Mouse (Mus musculus) hindbrain, embryonic 14.5 days (tissue): ENCODE data around the gene Kat7. TPM values are rescaled to one million over a fixed set of nuclear protein-coding genes. Genes with fewer than 3 reads are reported as not detected.

Source experiments
- ATAC-seq: fragments of 200-750 bp; cut with Nextera tagmentation; 2 replicates; pipeline ENCODE4 v1.8.0; 2017; ENCODE audit warnings: moderate number of reproducible peaks, mild to moderate bottlenecking, moderate TSS enrichment, moderate library complexity; ENCODE audit not compliant: low FRiP score
- DNase-seq: peaks from one replicate; pipeline ENCODE4 v3.0.0-alpha.2; 2015; ENCODE audit warnings: low spot score
- H3K27ac ChIP-seq: fragments of 300-500 bp; sonication (generic); 2 replicates; pipeline ENCODE4 v1.5.1; 2014; ENCODE audit warnings: mild to moderate bottlenecking, moderate library complexity
- H3K27me3 ChIP-seq: fragments of 300-500 bp; sonication (generic); 2 replicates; pipeline ENCODE4 v1.6.1; 2014; ENCODE audit warnings: mild to moderate bottlenecking, low read length, mixed read lengths; ENCODE audit not compliant: control insufficient read depth, insufficient read depth
- H3K36me3 ChIP-seq: fragments of 300-500 bp; sonication (generic); replicated peaks from 2 replicates; pipeline ENCODE4 v1.6.1; 2014; ENCODE audit not compliant: control insufficient read depth, insufficient read depth
- H3K4me1 ChIP-seq: fragments of 300-500 bp; sonication (generic); replicated peaks from 2 replicates; pipeline ENCODE4 v1.6.1; 2014; ENCODE audit warnings: antibody characterized with exemption, low read length, mixed read lengths; ENCODE audit not compliant: control insufficient read depth, insufficient read depth
- H3K4me2 ChIP-seq: fragments of 300-500 bp; sonication (generic); replicated peaks from 2 replicates; pipeline ENCODE4 v1.6.1; 2014; ENCODE audit warnings: mild to moderate bottlenecking, moderate library complexity
- H3K4me3 ChIP-seq: fragments of 300-500 bp; sonication (generic); replicated peaks from 2 replicates; pipeline ENCODE4 v1.5.1; 2014; ENCODE audit warnings: mild to moderate bottlenecking, low read length
- H3K9ac ChIP-seq: fragments of 300-500 bp; sonication (generic); 2 replicates; pipeline ENCODE4 v1.6.1; 2014
- H3K9me3 ChIP-seq: fragments of 300-500 bp; sonication (generic); 2 replicates; pipeline ENCODE4 v1.6.1; 2016; ENCODE audit warnings: low read length; ENCODE audit not compliant: control insufficient read depth
- WGBS: fragments of 180-500 bp; shearing (Covaris S2); extraction: QIAGEN DNeasy Blood & Tissue Kit; methylation state at CpG from one replicate; pipeline ENCODE4 v1.1.7; 2014; 5-methylcytosine and 5-hydroxymethylcytosine counted together
- polyA plus RNA-seq: library from polyadenylated mRNA; unstranded; fragments of >200 nt; fragmentation: Nextera tagmentation; extraction: Ambion mirVana; gene quantifications from 2 replicates; pipeline ENCODE4 v1.2.1, GENCODE M21; 2014

The Kat7 gene
- polyA plus RNA-seq, 1 experiment from 2014 or later, result 58.1 TPM

- WGBS, result 92% methylated on average over 2 of the region's 2 CpGs
- Histone ChIP-seq H3K4me3 (no peak overlapping the region), H3K9ac (no peak overlapping the region), H3K4me2 (no peak overlapping the region), H3K9me3 (no peaks in the 10 kb centered on the region), H3K27ac (no peak overlapping the region), H3K36me3 (no peaks in the 10 kb centered on the region), H3K27me3 (no peaks in the 10 kb centered on the region), H3K4me1 (peaks cover 7% of the 10 kb centered on the region; the same call in 1 of the 2 replicates)
- DNase-seq (no peak), ATAC-seq (no peak)
Measured at GRCm38 (mm10) chr11:95352686-95353085, 42.6 kb upstream of the Kat7 start.

- no peak for ATAC-seq
- 94% methylated on average over 3 of the region's 3 CpGs for WGBS
Measured at GRCm38 (mm10) chr11:95350960-95351359, 40.9 kb upstream of the Kat7 start.

GRCm38 (mm10) chr11:95350289-95350688, 40.2 kb upstream of the Kat7 start:
- no peak overlapping the region for H3K4me2 ChIP-seq
- WGBS, result 67% methylated on average over 6 of the region's 6 CpGs
- no peaks in the 10 kb centered on the region for H3K4me1 ChIP-seq
- no peaks in the 10 kb centered on the region for H3K27me3 ChIP-seq
- no peaks in the 10 kb centered on the region for H3K36me3 ChIP-seq
- no peak overlapping the region for H3K4me3 ChIP-seq
- no peak overlapping the region for H3K27ac ChIP-seq
- DNase-seq, result no peak
- no peaks in the 10 kb centered on the region for H3K9me3 ChIP-seq
- H3K9ac ChIP-seq, result no peak overlapping the region
- no peak for ATAC-seq

More at GRCm38 (mm10) chr11:95350960-95351359, 40.9 kb upstream of the Kat7 start:
- H3K4me3 ChIP-seq, result no peak overlapping the region
- H3K36me3 ChIP-seq, result no peaks in the 10 kb centered on the region
- H3K9me3 ChIP-seq, result no peaks in the 10 kb centered on the region
- H3K27me3 ChIP-seq, result no peaks in the 10 kb centered on the region
- DNase-seq, result no peak
- H3K4me2 ChIP-seq, result no peak overlapping the region
- no peaks in the 10 kb centered on the region for H3K4me1 ChIP-seq
- no peak overlapping the region for H3K27ac ChIP-seq
- no peak overlapping the region for H3K9ac ChIP-seq

- Histone ChIP-seq H3K9ac (no peak overlapping the region), H3K4me1 (peaks cover 12% of the 10 kb centered on the region; the same call in 1 of the 2 replicates), H3K36me3 (no peaks in the 10 kb centered on the region), H3K27ac (no peak overlapping the region), H3K4me2 (no peak overlapping the region), H3K27me3 (no peaks in the 10 kb centered on the region), H3K4me3 (no peak overlapping the region), H3K9me3 (no peaks in the 10 kb centered on the region)
- no peak for ATAC-seq
- 80% methylated on average over 2 of the region's 2 CpGs for WGBS
- DNase-seq, result no peak
Measured at GRCm38 (mm10) chr11:95344181-95344580, 34.1 kb upstream of the Kat7 start.

GRCm38 (mm10) chr11:95343180-95343579, 33.1 kb upstream of the Kat7 start:
- Histone ChIP-seq H3K27me3 (peaks cover 2% of the 10 kb centered on the region; the same call in 1 of the 2 replicates), H3K9me3 (no peaks in the 10 kb centered on the region), H3K36me3 (no peaks in the 10 kb centered on the region), H3K4me2 (no peak overlapping the region), H3K4me1 (peaks cover 16% of the 10 kb centered on the region; the same call in 1 of the 2 replicates), H3K27ac (no peak overlapping the region), H3K4me3 (no peak overlapping the region), H3K9ac (no peak overlapping the region)
- no peak for DNase-seq
- 77% methylated on average over 4 of the region's 4 CpGs for WGBS
- no peak for ATAC-seq

- WGBS, result 43% methylated on average over 5 of the region's 5 CpGs
- Histone ChIP-seq H3K4me1 (peaks cover 30% of the 10 kb centered on the region; the same call in 1 of the 2 replicates), H3K9me3 (no peaks in the 10 kb centered on the region)
Measured at GRCm38 (mm10) chr11:95340664-95341063, 30.6 kb upstream of the Kat7 start.

GRCm38 (mm10) chr11:95340259-95340658, 30.2 kb upstream of the Kat7 start:
- H3K4me2 ChIP-seq, result 0 out of 2 replicates have a peak overlapping the region, but pooled peaks have one; percentile 28
- DNase-seq, result no peak

More at GRCm38 (mm10) chr11:95340664-95341063, 30.6 kb upstream of the Kat7 start:
- no peak for DNase-seq
- no peak for ATAC-seq
- Histone ChIP-seq H3K27ac (no peak overlapping the region), H3K36me3 (no peaks in the 10 kb centered on the region), H3K4me3 (no peak overlapping the region), H3K9ac (no peak overlapping the region), H3K4me2 (no peak overlapping the region), H3K27me3 (peaks cover 7% of the 10 kb centered on the region; the same call in 1 of the 2 replicates)

GRCm38 (mm10) chr11:95339471-95340021, 29.5 kb upstream of the Kat7 start:
- Histone ChIP-seq H3K4me2 (peak overlapping the region; percentile 28), H3K36me3 (no peaks in the 10 kb centered on the region), H3K4me3 (0 out of 2 replicates have a peak overlapping the region, but pooled peaks have one; percentile 3), H3K4me1 (peaks cover 30% of the 10 kb centered on the region; the same call in 1 of the 2 replicates), H3K9me3 (no peaks in the 10 kb centered on the region), H3K27ac (0 out of 2 replicates have a peak overlapping the region, but pooled peaks have one; percentile 32), H3K27me3 (peaks cover 7% of the 10 kb centered on the region), H3K9ac (no peak overlapping the region)
- no peak for DNase-seq
- 15% methylated on average over 14 of the region's 14 CpGs for WGBS
- no peak for ATAC-seq

More at GRCm38 (mm10) chr11:95340259-95340658, 30.2 kb upstream of the Kat7 start:
- no peaks in the 10 kb centered on the region for H3K9me3 ChIP-seq
- 36% methylated on average over 1 of the region's 1 CpGs for whole genome bisulfite sequencing
- H3K27me3 ChIP-seq, result peaks cover 7% of the 10 kb centered on the region; the same call in 1 of the 2 replicates
- H3K4me1 ChIP-seq, result peaks cover 30% of the 10 kb centered on the region; the same call in 1 of the 2 replicates
- ATAC-seq, result no peak
- no peak overlapping the region for H3K9ac ChIP-seq
- H3K4me3 ChIP-seq, result no peak overlapping the region
- H3K27ac ChIP-seq, result no peak overlapping the region
- H3K36me3 ChIP-seq, result no peaks in the 10 kb centered on the region

- Histone ChIP-seq H3K9me3 (no peaks in the 10 kb centered on the region), H3K4me3 (peak overlapping the region; percentile 82), H3K4me1 (peaks cover 30% of the 10 kb centered on the region; the same call in 1 of the 2 replicates), H3K4me2 (peak overlapping the region; percentile 98), H3K9ac (no peak overlapping the region), H3K27me3 (peaks cover 7% of the 10 kb centered on the region), H3K27ac (no peak overlapping the region), H3K36me3 (no peaks in the 10 kb centered on the region)
- ATAC-seq, result no peak
- DNase-seq, result no peak
- 28% methylated on average over 9 of the region's 9 CpGs for WGBS
Measured at GRCm38 (mm10) chr11:95337846-95338342, 27.8 kb upstream of the Kat7 start.
